Mouse (Mus musculus): ENCODE results near the gene Zfp689.

GRCm38 (mm10) chr7:127454905-127455304 lies 5.9 kb upstream of the Zfp689 start:
- TF ChIP-seq MAX (IDR thresholded peaks at IDR 0.05; ENCODE audit: low read depth) (no peak), POLR2A (IDR thresholded peaks at IDR 0.05; ENCODE audit: insufficient read length, low read depth) (no peak)
